Mouse (Mus musculus) heart, adult 18-20 months (tissue): ENCODE measurements around the gene Krt42. TPM values are rescaled to one million over a fixed set of nuclear protein-coding genes. Genes with fewer than 3 reads are reported as not detected.

Experiments
- total RNA-seq, 2 experiments: library from RNA; stranded (reverse); gene quantifications; 2 replicates each; pipeline ENCODE4 v1.2.3; 2021

Krt42 gene
- total RNA-seq, 2 experiments from 2014 or later, result not detected

Other genes starting within 250 kb of the Krt42 start
- gene Krt33b, start 240.0 kb downstream of the Krt42 start, total RNA-seq, result not detected
- not detected for gene Krt34, start 228.3 kb downstream of the Krt42 start, total RNA-seq
- not detected for gene Krt31, start 219.3 kb downstream of the Krt42 start, total RNA-seq
- gene Krt32, start 181.6 kb downstream of the Krt42 start, total RNA-seq, result not detected
- gene Krt35, start 173.6 kb downstream of the Krt42 start, total RNA-seq, result not detected
- gene Krt36, start 164.2 kb downstream of the Krt42 start, total RNA-seq, result not detected
- not detected for gene Krt13, start 148.3 kb downstream of the Krt42 start, total RNA-seq
- gene Krt15, start 133.9 kb downstream of the Krt42 start, total RNA-seq, result 1 to 10 TPM in 1 of 2 experiments, not detected in 1; 1.4 TPM
- gene Krt19, start 121.2 kb downstream of the Krt42 start, total RNA-seq, result 1 to 10 TPM; 4.0 to 9.1 TPM
- not detected for gene Krt9, start 76.6 kb downstream of the Krt42 start, total RNA-seq
- gene Krt14, start 62.3 kb downstream of the Krt42 start, total RNA-seq, result not detected
- gene Krt16, start 21.0 kb downstream of the Krt42 start, total RNA-seq, result not detected
- gene Krt17, start 8.8 kb downstream of the Krt42 start, total RNA-seq, result under 1 TPM in 1 of 2 experiments, not detected in 1; 0.31 TPM
- 1,000 to 10,000 TPM; 1,847 to 1,982 TPM for gene Eif1, start 50.0 kb upstream of the Krt42 start, total RNA-seq
- not detected for gene Gast, start 64.5 kb upstream of the Krt42 start, total RNA-seq
- 1 to 10 TPM; 1.8 to 1.9 TPM for gene Hap1, start 86.3 kb upstream of the Krt42 start, total RNA-seq
- gene Jup, start 127.9 kb upstream of the Krt42 start, total RNA-seq, result 100 to 1,000 TPM; 208 to 239 TPM
- gene P3h4, start 145.0 kb upstream of the Krt42 start, total RNA-seq, result 10 to 100 TPM; 13.2 to 15.2 TPM
- gene Fkbp10, start 145.8 kb upstream of the Krt42 start, total RNA-seq, result 1 to 10 TPM; 7.2 to 7.4 TPM
- 10 to 100 TPM; 17.9 to 24.7 TPM for gene Nt5c3b, start 171.9 kb upstream of the Krt42 start, total RNA-seq
- under 1 TPM; 0.60 to 0.95 TPM for gene Klhl10, start 172.0 kb upstream of the Krt42 start, total RNA-seq
- gene Klhl11, start 202.9 kb upstream of the Krt42 start, total RNA-seq, result 1 to 10 TPM; 7.2 to 7.7 TPM